Mouse (Mus musculus) gastrocnemius, adult 2 months (tissue): Measurements from ENCODE around the gene Stxbp2. TPM values are rescaled to one million over a fixed set of nuclear protein-coding genes. Genes with fewer than 3 reads are reported as not detected.
"Not testable (repeated sequence)": the region's sequence is repeated elsewhere in the genome, so short reads cannot be mapped to it uniquely, and the experiment has no call there.

Experiments
- DNase-seq: peaks from one replicate; pipeline ENCODE4 v3.0.0; 2022
- H3K27ac ChIP-seq: fragments of 200-600 bp; 2 replicates; pipeline ENCODE4 v1.8.1; 2022; ENCODE audit warnings: mild to moderate bottlenecking
- H3K4me3 ChIP-seq: fragments of 200-600 bp; 2 replicates; pipeline ENCODE4 v1.8.1; 2022; ENCODE audit warnings: mild to moderate bottlenecking, moderate library complexity
- CTCF ChIP-seq: fragments of 200-600 bp; IDR thresholded peaks from 2 replicates; pipeline ENCODE4 v1.8.1; 2022; ENCODE audit warnings: antibody characterized with exemption, mild to moderate bottlenecking, moderate library complexity
- intact Hi-C: fragments of 180-260 bp; cut with DNase I; formaldehyde crosslinking; loops from one replicate; pipeline ENCODE4 v1.15.1; 2025
- long read RNA-seq, 2 experiments: library from polyadenylated mRNA; stranded (forward); transcript quantifications; one replicate each; pipeline ENCODE4 v2.0.0; 2021
- total RNA-seq, 2 experiments: library from RNA; stranded (reverse); gene quantifications; 2 replicates each; pipeline ENCODE4 v1.2.3; 2021

The Stxbp2 gene
- 1 to 10 TPM; 2.7 to 5.5 TPM for total RNA-seq
- long read RNA-seq, experiment 1: 0 reads
- long read RNA-seq, experiment 2, partial matches to known transcripts: 0 of 2 reads
- long read RNA-seq, experiment 2, other reads (novel, unspliced or antisense): 2 of 2 reads

- Histone ChIP-seq H3K27ac (no peak within 1 kb of the TSS; the same call in 1 of the 2 replicates), H3K4me3 (peak within 1 kb of the TSS; percentile 74)
- DNase-seq: peak; percentile 63
- intact Hi-C loops: no loop called here
- TF ChIP-seq CTCF: no peak
Observed at GRCm38 (mm10) chr8:3630647-3631477, at the start of gene Stxbp2. Gene Stxbp2, plus strand, starts transcription at chr8:3630955.

GRCm38 (mm10) chr8:3581961-3582360 lies 48.8 kb upstream of the Stxbp2 start:
- DNase-seq, intact Hi-C loops, H3K27ac ChIP-seq, H3K4me3 ChIP-seq: not testable (repeated sequence)

GRCm38 (mm10) chr8:3586452-3586851 lies 44.3 kb upstream of the Stxbp2 start:
- no peak for TF ChIP-seq CTCF
- DNase-seq: no peak
- H3K27ac ChIP-seq: no peak overlapping the region
- intact Hi-C loops: no loop called here
- H3K4me3 ChIP-seq: no peak overlapping the region

GRCm38 (mm10) chr8:3586993-3587390 lies 43.8 kb upstream of the Stxbp2 start, which contains the start of gene Camsap3:
Gene Camsap3, plus strand, starts transcription at chr8:3587293.
- no peak for DNase-seq
- no peak within 1 kb of the TSS for H3K27ac ChIP-seq
- TF ChIP-seq CTCF: no peak
- peak within 1 kb of the TSS; percentile 76 for H3K4me3 ChIP-seq
- intact Hi-C loops: no loop called here

GRCm38 (mm10) chr8:3587391-3588257 lies 43.1 kb upstream of the Stxbp2 start:
- DNase-seq: no peak
- H3K27ac ChIP-seq: no peak overlapping the region
- intact Hi-C loops: no loop called here
- TF ChIP-seq CTCF: no peak
- peak overlapping the region; percentile 76 for H3K4me3 ChIP-seq

- intact Hi-C loops: no loop called here
- no peak for TF ChIP-seq CTCF
- Histone ChIP-seq H3K4me3 (peak overlapping the region; percentile 76), H3K27ac (no peak overlapping the region)
- no peak for DNase-seq
Observed at GRCm38 (mm10) chr8:3588258-3588633, 42.5 kb upstream of the Stxbp2 start.

GRCm38 (mm10) chr8:3593470-3593869 lies 37.3 kb upstream of the Stxbp2 start:
- Histone ChIP-seq H3K27ac (no peak overlapping the region), H3K4me3 (no peak overlapping the region)
- intact Hi-C loops: no loop called here
- no peak for TF ChIP-seq CTCF
- no peak for DNase-seq

GRCm38 (mm10) chr8:3594466-3594865 lies 36.3 kb upstream of the Stxbp2 start:
- no peak for TF ChIP-seq CTCF
- no peak for DNase-seq
- Histone ChIP-seq H3K4me3 (no peak overlapping the region), H3K27ac (no peak overlapping the region)
- intact Hi-C loops: no loop called here

GRCm38 (mm10) chr8:3598054-3598453 lies 32.7 kb upstream of the Stxbp2 start:
- no peak for TF ChIP-seq CTCF
- H3K27ac ChIP-seq: no peak overlapping the region
- no peak overlapping the region for H3K4me3 ChIP-seq
- intact Hi-C loops: no loop called here
- no peak for DNase-seq

GRCm38 (mm10) chr8:3599219-3599618 lies 31.5 kb upstream of the Stxbp2 start:
- intact Hi-C loops: no loop called here
- TF ChIP-seq CTCF: no peak
- H3K27ac ChIP-seq: no peak overlapping the region
- DNase-seq: no peak
- H3K4me3 ChIP-seq: no peak overlapping the region

- DNase-seq: peak; percentile 60
- H3K4me3 ChIP-seq: peak overlapping the region; percentile 58
Observed at GRCm38 (mm10) chr8:3600401-3600800, 30.4 kb upstream of the Stxbp2 start.

GRCm38 (mm10) chr8:3603439-3603838 lies 27.3 kb upstream of the Stxbp2 start:
- intact Hi-C loops: no loop called here
- DNase-seq: no peak
- Histone ChIP-seq H3K27ac (no peak overlapping the region), H3K4me3 (no peak overlapping the region)
- no peak for TF ChIP-seq CTCF

More at GRCm38 (mm10) chr8:3600401-3600800, 30.4 kb upstream of the Stxbp2 start:
- TF ChIP-seq CTCF: no peak
- intact Hi-C loops: no loop called here
- peak overlapping the region; percentile 51; the same call in 1 of the 2 replicates for H3K27ac ChIP-seq

- no peak for TF ChIP-seq CTCF
- H3K4me3 ChIP-seq: no peak overlapping the region
- no peak overlapping the region for H3K27ac ChIP-seq
- no peak for DNase-seq
- intact Hi-C loops: no loop called here
Observed at GRCm38 (mm10) chr8:3606593-3606992, 24.2 kb upstream of the Stxbp2 start.
